ENCODE assay signal across 30 mouse cellular contexts in genomic region chr13:81208106-81208613, GRCm38 (mm10).
DNase-seq lines count a peak whose midpoint lies in the region; ATAC-seq and TF ChIP-seq lines count a peak whose summit lies in the region.
"Had no signal": no experiment of that assay in that cellular context is flagged by ENCODE, and none has a peak within 500 bp of the region (broad histone marks: within the 10 kb centered on the region; RNA-seq: fewer than 3 reads in every experiment).

No protein-coding gene starts in this region.

- ATAC-seq in kidney, postnatal 0 days (replicated peaks; ENCODE audit: low FRiP score, low read depth), result no peak; the same call in 1 of the 2 replicates
- no peak for ATAC-seq in lung, postnatal 0 days
- ATAC-seq: forebrain, embryonic 14.5 days; forebrain, postnatal 0 days; hindbrain, embryonic 16.5 days; Patski had no signal

- no peak overlapping the region for H3K4me2 ChIP-seq in kidney, postnatal 0 days (ENCODE audit: low read length)
- no peak overlapping the region for H3K4me2 ChIP-seq in lung, postnatal 0 days (replicated peaks; ENCODE audit: low read depth, low read length)
- H3K4me2 ChIP-seq: embryonic facial prominence, embryonic 12.5 days; embryonic facial prominence, embryonic 15.5 days; heart, embryonic 12.5 days; heart, embryonic 15.5 days; hindbrain, embryonic 13.5 days had no signal

- peak; percentile 21; the same call in 1 of the 2 replicates for TF ChIP-seq EP300 in lung, postnatal 0 days (IDR thresholded peaks at IDR 0.05)

- H3K9ac ChIP-seq in kidney, postnatal 0 days (ENCODE audit: low read depth, low read length), result no peak overlapping the region
- no peak overlapping the region for H3K9ac ChIP-seq in lung, postnatal 0 days (replicated peaks; ENCODE audit: low read depth)
- H3K9ac ChIP-seq: embryonic facial prominence, embryonic 12.5 days; embryonic facial prominence, embryonic 15.5 days; forebrain, postnatal 0 days; heart, embryonic 12.5 days; heart, embryonic 15.5 days; hindbrain, embryonic 13.5 days had no signal

- H3K9me3 ChIP-seq in kidney, postnatal 0 days (replicated peaks; ENCODE audit: low read length), result no peaks in the 10 kb centered on the region
- H3K9me3 ChIP-seq in lung, postnatal 0 days (ENCODE audit: low read length), result no peaks in the 10 kb centered on the region
- H3K9me3 ChIP-seq: embryonic facial prominence, embryonic 12.5 days; embryonic facial prominence, embryonic 15.5 days; G1E; heart, embryonic 12.5 days; heart, embryonic 15.5 days; hindbrain, embryonic 13.5 days had no signal

- no peaks in the 10 kb centered on the region for H3K4me1 ChIP-seq in kidney, postnatal 0 days (replicated peaks; ENCODE audit: insufficient read depth, low read length)
- no peaks in the 10 kb centered on the region for H3K4me1 ChIP-seq in lung, postnatal 0 days (ENCODE audit: insufficient read depth, low read depth, low read length)
- H3K4me1 ChIP-seq: embryonic facial prominence, embryonic 12.5 days; embryonic facial prominence, embryonic 15.5 days; heart, embryonic 12.5 days; heart, embryonic 15.5 days; hindbrain, embryonic 10.5 days; hindbrain, embryonic 13.5 days had no signal

- no peaks in the 10 kb centered on the region for H3K27me3 ChIP-seq in kidney, postnatal 0 days (ENCODE audit: insufficient read depth, low read length)
- no peaks in the 10 kb centered on the region for H3K27me3 ChIP-seq in lung, postnatal 0 days (replicated peaks; ENCODE audit: insufficient read depth, low read length)
- H3K27me3 ChIP-seq: CH12.LX; embryonic facial prominence, embryonic 12.5 days; embryonic facial prominence, embryonic 15.5 days; heart, embryonic 12.5 days; heart, embryonic 15.5 days; hindbrain, embryonic 13.5 days had no signal

- no peak for TF ChIP-seq CTCF in kidney, postnatal 0 days (IDR thresholded peaks at IDR 0.05; ENCODE audit: low read depth)
- no peak for TF ChIP-seq CTCF in lung, postnatal 0 days (IDR thresholded peaks at IDR 0.05)

- H3K36me3 ChIP-seq in kidney, postnatal 0 days (ENCODE audit: insufficient read depth, low read length), result no peaks in the 10 kb centered on the region
- no peaks in the 10 kb centered on the region for H3K36me3 ChIP-seq in lung, postnatal 0 days (ENCODE audit: insufficient read depth, low read length)
- H3K36me3 ChIP-seq: embryonic facial prominence, embryonic 12.5 days; embryonic facial prominence, embryonic 15.5 days; G1E; heart, embryonic 12.5 days; heart, embryonic 15.5 days; hindbrain, embryonic 13.5 days had no signal

- no peak overlapping the region for H3K27ac ChIP-seq in kidney, postnatal 0 days
- no peak overlapping the region for H3K27ac ChIP-seq in lung, postnatal 0 days (ENCODE audit: low read length)
- H3K27ac ChIP-seq: embryonic facial prominence, embryonic 12.5 days; embryonic facial prominence, embryonic 15.5 days; gastrocnemius, adult 2 months; heart, embryonic 15.5 days; hindbrain, embryonic 10.5 days; hindbrain, embryonic 13.5 days had no signal

- H3K4me3 ChIP-seq in kidney, postnatal 0 days (replicated peaks; ENCODE audit: low read depth, low read length), result no peak overlapping the region
- H3K4me3 ChIP-seq in lung, postnatal 0 days (ENCODE audit: low read depth, low read length), result no peak overlapping the region
- H3K4me3 ChIP-seq: embryonic facial prominence, embryonic 12.5 days; embryonic facial prominence, embryonic 15.5 days; gastrocnemius, adult 2 months; heart, embryonic 12.5 days; heart, embryonic 15.5 days; hindbrain, embryonic 10.5 days; hindbrain, embryonic 13.5 days had no signal

- DNase-seq in kidney, adult 9 months, result peak; percentile 40
- DNase-seq in kidney, adult 11 months, result no peak
- peak; percentile 73 for DNase-seq in kidney, postnatal 0 days (ENCODE audit: low spot score)
- DNase-seq in kidney, postnatal 4 days, result no peak
- no peak for DNase-seq in lung, postnatal 0 days (ENCODE audit: low spot score)
- DNase-seq in lung, postnatal 25 days (ENCODE audit: low spot score), result no peak
- DNase-seq: adrenal gland, postnatal 10 days; adrenal gland, postnatal 36 days; B cell, adult 2 months; cerebellum, adult 11 months; cerebellum, adult 2 months; cerebellum, adult 9-11 months; cerebellum, postnatal 25 days; forebrain, postnatal 0 days; gastrocnemius, adult 2 months; gastrocnemius, postnatal 14 days; heart, adult 18-20 months; heart, postnatal 10 days; heart, postnatal 36 days had no signal

- WGBS in kidney, postnatal 0 days, result 46% methylated on average over 1 of the region's 1 CpGs
- 25% methylated on average over 1 of the region's 1 CpGs for WGBS in lung, postnatal 0 days

Comparison
In these comparisons a context has a peak if more than half of its experiments do, and no peak if none do; other contexts are left out.
1. DNase-seq: peak in kidney, adult 9 months (single experiment) and kidney, postnatal 0 days (single experiment); none in kidney, adult 11 months (single experiment), kidney, postnatal 4 days (0 of 2), lung, postnatal 0 days (single experiment) and lung, postnatal 25 days (single experiment).